In the genomic region with DNA sequence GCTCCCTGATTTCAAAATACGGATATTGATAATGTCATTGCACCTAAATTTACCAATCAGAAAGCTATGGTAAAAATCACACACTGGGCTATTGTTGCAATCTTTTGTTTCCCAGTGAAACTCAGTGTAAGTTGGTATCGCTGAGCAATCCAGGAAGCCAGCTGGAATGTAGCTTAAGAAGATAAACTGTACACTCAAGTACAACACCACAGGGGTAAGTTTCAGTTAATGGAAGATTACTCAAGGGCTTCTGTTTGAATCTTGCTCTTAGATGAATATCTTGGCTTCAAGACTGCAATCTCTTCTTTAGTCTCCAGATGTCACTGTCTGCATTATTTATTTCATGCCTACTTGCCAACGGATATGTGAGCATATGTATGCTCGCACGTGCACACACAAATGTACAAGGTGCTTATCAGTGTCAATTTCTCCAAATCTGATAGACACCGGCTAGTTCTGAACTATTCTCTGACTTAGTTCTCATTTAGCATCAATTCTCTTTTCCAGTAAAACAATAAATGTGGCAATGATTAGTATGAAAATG, we compare ENCODE assay signal across 9 mouse cellular contexts.
DNase-seq lines count a peak whose midpoint lies in the region; ATAC-seq and TF ChIP-seq lines count a peak whose summit lies in the region.
"Had no signal": no experiment of that assay in that cellular context is flagged by ENCODE, and none has a peak within 500 bp of the region (broad histone marks: within the 10 kb centered on the region; RNA-seq: fewer than 3 reads in every experiment).

No protein-coding gene starts in this region.

- no peaks in the 10 kb centered on the region for H3K4me1 ChIP-seq in heart, embryonic 12.5 days (replicated peaks)
- H3K4me1 ChIP-seq in thymus, adult 2 months (replicated peaks; ENCODE audit: control insufficient read depth, insufficient read depth, low read length), result no peaks in the 10 kb centered on the region
- H3K4me1 ChIP-seq in forebrain, embryonic 12.5 days, result no peaks in the 10 kb centered on the region
- no peaks in the 10 kb centered on the region for H3K4me1 ChIP-seq in midbrain, embryonic 15.5 days
- H3K4me1 ChIP-seq: liver, embryonic 13.5 days had no signal

- 44% methylated on average over 6 of the region's 6 CpGs for WGBS in heart, embryonic 12.5 days
- 30% methylated on average over 6 of the region's 6 CpGs for WGBS in thymus, adult 2 months
- 56% methylated on average over 6 of the region's 6 CpGs for WGBS in forebrain, embryonic 12.5 days
- WGBS in midbrain, embryonic 15.5 days, result 36% methylated on average over 6 of the region's 6 CpGs

- no peak overlapping the region for H3K9ac ChIP-seq in heart, embryonic 12.5 days
- no peak overlapping the region for H3K9ac ChIP-seq in forebrain, embryonic 12.5 days
- no peak overlapping the region for H3K9ac ChIP-seq in midbrain, embryonic 15.5 days
- H3K9ac ChIP-seq: liver, embryonic 13.5 days had no signal

- H3K27me3 ChIP-seq in heart, embryonic 12.5 days (replicated peaks), result no peaks in the 10 kb centered on the region
- H3K27me3 ChIP-seq in thymus, adult 2 months (ENCODE audit: control insufficient read depth, insufficient read depth, low read length), result no peaks in the 10 kb centered on the region
- no peaks in the 10 kb centered on the region for H3K27me3 ChIP-seq in forebrain, embryonic 12.5 days
- no peaks in the 10 kb centered on the region for H3K27me3 ChIP-seq in midbrain, embryonic 15.5 days (replicated peaks)
- H3K27me3 ChIP-seq: liver, embryonic 13.5 days had no signal

- TF ChIP-seq CTCF in thymus, adult 2 months (IDR thresholded peaks at IDR 0.05; ENCODE audit: borderline replicate concordance, control insufficient read depth, extremely low read depth, insufficient read depth, low read length, poor library complexity), result no peak

- TF ChIP-seq POLR2A in thymus, adult 2 months (IDR thresholded peaks at IDR 0.05; ENCODE audit: control insufficient read depth, extremely low read depth, insufficient read depth, low read length, poor library complexity), result no peak

- H3K27ac ChIP-seq in heart, embryonic 12.5 days (ENCODE audit: poor library complexity, severe bottlenecking), result no peak overlapping the region
- no peak overlapping the region for H3K27ac ChIP-seq in thymus, adult 2 months (ENCODE audit: control insufficient read depth, insufficient read depth, low read length)
- H3K27ac ChIP-seq in forebrain, embryonic 12.5 days, result no peak overlapping the region
- no peak overlapping the region for H3K27ac ChIP-seq in midbrain, embryonic 15.5 days
- H3K27ac ChIP-seq: liver, embryonic 13.5 days had no signal

- no peak overlapping the region for H3K4me2 ChIP-seq in heart, embryonic 12.5 days
- H3K4me2 ChIP-seq in forebrain, embryonic 12.5 days, result no peak overlapping the region
- no peak overlapping the region for H3K4me2 ChIP-seq in midbrain, embryonic 15.5 days
- H3K4me2 ChIP-seq: liver, embryonic 13.5 days had no signal

- no peaks in the 10 kb centered on the region for H3K36me3 ChIP-seq in heart, embryonic 12.5 days
- H3K36me3 ChIP-seq in thymus, adult 2 months (ENCODE audit: control insufficient read depth, insufficient read depth, low read length), result no peaks in the 10 kb centered on the region
- no peaks in the 10 kb centered on the region for H3K36me3 ChIP-seq in forebrain, embryonic 12.5 days (replicated peaks)
- H3K36me3 ChIP-seq in midbrain, embryonic 15.5 days (replicated peaks), result no peaks in the 10 kb centered on the region
- H3K36me3 ChIP-seq: liver, embryonic 13.5 days had no signal

- H3K9me3 ChIP-seq in heart, embryonic 12.5 days (replicated peaks), result no peaks in the 10 kb centered on the region
- no peaks in the 10 kb centered on the region for H3K9me3 ChIP-seq in forebrain, embryonic 12.5 days
- H3K9me3 ChIP-seq in midbrain, embryonic 15.5 days, result no peaks in the 10 kb centered on the region
- H3K9me3 ChIP-seq: liver, embryonic 13.5 days had no signal

- DNase-seq in heart, postnatal 10 days, result peak; percentile 8 to 29
- DNase-seq in thymus, adult 2 months, result peak; percentile 4
- DNase-seq in thymus, adult 18-20 months, result no peak
- no peak for DNase-seq in urinary bladder, postnatal 14 days (ENCODE audit: low spot score)
- no peak for DNase-seq in gastrocnemius, postnatal 4 days (ENCODE audit: low spot score in 2 of 2)
- DNase-seq: liver, embryonic 13.5 days had no signal

- ATAC-seq in heart, embryonic 12.5 days (ENCODE audit: insufficient number of reproducible peaks, low FRiP score), result no peak
- peak; percentile 81 for ATAC-seq in forebrain, embryonic 12.5 days (ENCODE audit: low FRiP score)
- ATAC-seq in midbrain, embryonic 15.5 days (replicated peaks), result peak; percentile 83

- no peak overlapping the region for H3K4me3 ChIP-seq in heart, embryonic 12.5 days
- H3K4me3 ChIP-seq in thymus, adult 2 months (ENCODE audit: control insufficient read depth, insufficient read depth, low read length), result no peak overlapping the region
- H3K4me3 ChIP-seq in forebrain, embryonic 12.5 days (replicated peaks), result no peak overlapping the region
- no peak overlapping the region for H3K4me3 ChIP-seq in midbrain, embryonic 15.5 days
- H3K4me3 ChIP-seq: liver, embryonic 13.5 days had no signal

- intact Hi-C loops in heart, postnatal 10 days (cut with DNase I), result loop anchor here (5.0 kb wide), 4 partner anchors 240 to 765 kb away; no protein-coding TSS in a partner anchor

Comparison
In these comparisons a context has a peak if more than half of its experiments do, and no peak if none do; other contexts are left out.
1. DNase-seq: peak in heart, postnatal 10 days (2 of 2) and thymus, adult 2 months (single experiment); none in thymus, adult 18-20 months (0 of 2), urinary bladder, postnatal 14 days (single experiment) and gastrocnemius, postnatal 4 days (0 of 2).